Mouse (Mus musculus): Measurements from ENCODE around the gene Gm12169.
"Not testable (repeated sequence)": the region's sequence is repeated elsewhere in the genome, so short reads cannot be mapped to it uniquely, and the experiment has no call there.

Gene Gm12169

DNA sequence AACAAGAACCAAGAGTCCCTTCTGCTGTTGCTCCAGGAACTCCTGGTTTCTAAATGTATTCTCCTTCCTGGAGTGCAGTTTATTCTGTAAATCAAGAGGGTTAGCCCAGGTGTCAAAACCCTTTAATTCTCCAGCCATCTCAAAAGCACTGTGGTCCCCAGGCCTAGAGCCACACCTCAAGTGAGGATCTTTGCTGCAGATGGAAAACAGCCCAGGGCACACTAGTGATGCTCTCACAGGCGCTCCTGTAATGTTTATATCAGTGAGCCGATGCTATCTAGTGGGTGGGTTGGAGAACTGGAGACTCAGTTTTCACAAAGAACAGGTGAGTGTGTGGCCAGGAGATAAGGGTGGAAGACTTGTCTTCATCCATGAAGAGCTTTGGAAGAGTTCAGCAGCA, at the start of gene Gm12169:
Gm12169 (plus strand) TSS at position 301 of the 400 bp plus-strand sequence.
- no peak for DNase-seq

- DNase-seq = no peak
Observed at GRCm38 (mm10) chr11:46474220-46474619, 49.8 kb upstream of the Gm12169 start.

DNA sequence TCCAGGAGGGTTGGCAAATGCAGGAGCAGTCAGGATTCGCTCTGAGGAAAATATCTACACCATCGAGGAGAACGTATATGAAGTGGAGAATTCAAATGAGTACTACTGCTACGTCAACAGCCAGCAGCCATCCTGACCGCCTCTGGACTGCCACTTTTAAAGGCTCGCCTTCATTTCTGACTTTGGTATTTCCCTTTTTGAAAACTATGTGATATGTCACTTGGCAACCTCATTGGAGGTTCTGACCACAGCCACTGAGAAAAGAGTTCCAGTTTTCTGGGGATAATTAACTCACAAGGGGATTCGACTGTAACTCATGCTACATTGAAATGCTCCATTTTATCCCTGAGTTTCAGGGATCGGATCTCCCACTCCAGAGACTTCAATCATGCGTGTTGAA, 44.7 kb upstream of the Gm12169 start:
- DNase-seq = no peak

GRCm38 (mm10) chr11:46480517-46480916, 43.5 kb upstream of the Gm12169 start:
- no peak for DNase-seq

- DNase-seq = no peak
Observed at GRCm38 (mm10) chr11:46488231-46488630, 35.8 kb upstream of the Gm12169 start.

- no peak for DNase-seq
Observed at GRCm38 (mm10) chr11:46488650-46489049, 35.4 kb upstream of the Gm12169 start.

DNA sequence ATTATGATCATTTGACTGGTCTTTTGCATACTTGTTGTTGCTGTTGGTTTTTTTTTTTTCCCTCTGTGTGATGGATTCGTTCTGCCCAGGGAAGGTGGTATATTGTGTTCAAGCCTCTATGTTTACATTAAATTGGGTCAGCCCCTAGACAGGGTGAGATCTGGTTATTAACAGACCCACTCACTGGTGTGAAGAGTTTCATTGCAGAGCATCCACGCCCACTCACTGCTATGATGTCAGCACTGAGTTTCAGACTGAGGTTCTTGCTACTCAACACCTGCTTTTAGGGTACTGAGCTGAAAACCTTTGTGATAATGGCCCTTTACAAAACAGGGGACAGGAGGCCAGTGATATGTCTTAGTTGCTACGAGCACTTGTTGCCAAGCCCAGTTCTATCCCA, 16.9 kb upstream of the Gm12169 start:
- no peak for DNase-seq

- no peak for DNase-seq
Observed at GRCm38 (mm10) chr11:46509900-46510299, 14.1 kb upstream of the Gm12169 start.

- not testable (repeated sequence) for DNase-seq
Observed at GRCm38 (mm10) chr11:46521341-46521740, 2.7 kb upstream of the Gm12169 start.

- peak; percentile 12 for DNase-seq
Observed at GRCm38 (mm10) chr11:46522719-46523118, 1.3 kb upstream of the Gm12169 start.

DNA sequence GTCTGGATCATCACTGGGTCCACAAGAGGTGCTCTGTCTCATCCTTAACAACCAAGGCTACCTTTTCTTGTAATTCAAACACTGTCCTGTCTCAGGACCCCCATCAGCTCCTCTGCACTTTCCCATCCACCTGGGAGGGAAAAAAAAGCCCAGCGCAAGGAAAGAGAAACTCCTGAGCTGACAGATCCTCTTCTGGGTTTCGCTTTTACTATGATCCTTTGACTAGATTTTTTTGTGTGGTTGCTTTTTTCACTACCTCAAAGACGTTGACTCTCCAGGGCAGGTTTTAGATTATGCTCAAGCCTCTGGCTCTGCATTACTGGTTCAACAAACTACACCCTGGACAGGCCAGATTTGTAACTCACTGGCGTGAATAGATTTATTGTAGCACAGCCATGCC, 6.1 kb downstream of the Gm12169 start:
- no peak for DNase-seq

DNA sequence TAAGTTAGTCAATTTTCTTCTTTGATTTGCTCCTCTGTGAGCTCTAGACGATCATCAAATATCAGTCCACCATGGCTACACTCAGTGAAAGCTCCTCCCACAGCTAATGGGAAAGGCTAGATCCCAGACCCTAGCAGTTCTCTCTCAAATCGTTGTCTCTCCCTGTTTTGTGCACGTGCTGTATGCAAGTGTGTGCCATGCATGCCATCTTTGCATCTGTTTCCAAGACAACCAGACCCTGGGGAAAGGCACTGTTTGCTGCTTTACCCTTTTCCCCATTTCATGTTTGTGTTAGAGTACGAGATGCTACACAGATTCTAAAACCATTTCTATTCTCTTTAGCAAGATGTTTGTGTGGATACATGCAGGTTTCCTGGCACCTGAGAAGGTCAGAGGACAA, 13.0 kb downstream of the Gm12169 start:
- DNase-seq = no peak

DNA sequence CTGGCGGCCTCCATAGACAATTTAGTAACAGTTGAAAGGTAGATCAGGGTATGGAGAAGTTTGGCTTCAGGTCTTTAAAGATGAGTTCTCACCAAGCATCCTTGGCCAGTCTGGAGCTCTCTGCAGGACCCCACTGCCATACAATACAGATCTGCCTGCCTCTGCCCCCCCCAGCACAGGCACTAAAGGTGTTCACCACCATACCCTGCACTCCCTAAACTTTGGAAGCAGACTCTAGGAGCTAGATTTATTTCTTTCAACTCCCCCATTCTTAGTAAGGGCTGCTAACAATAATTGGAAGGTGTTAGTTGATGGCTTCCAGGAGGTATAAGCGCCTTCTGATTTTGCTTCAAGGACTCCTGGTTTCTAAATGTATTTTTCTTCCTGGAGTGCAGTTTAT, 19.5 kb downstream of the Gm12169 start:
- DNase-seq = no peak

- DNase-seq = no peak
Observed at GRCm38 (mm10) chr11:46549721-46550120, 25.7 kb downstream of the Gm12169 start.

DNA sequence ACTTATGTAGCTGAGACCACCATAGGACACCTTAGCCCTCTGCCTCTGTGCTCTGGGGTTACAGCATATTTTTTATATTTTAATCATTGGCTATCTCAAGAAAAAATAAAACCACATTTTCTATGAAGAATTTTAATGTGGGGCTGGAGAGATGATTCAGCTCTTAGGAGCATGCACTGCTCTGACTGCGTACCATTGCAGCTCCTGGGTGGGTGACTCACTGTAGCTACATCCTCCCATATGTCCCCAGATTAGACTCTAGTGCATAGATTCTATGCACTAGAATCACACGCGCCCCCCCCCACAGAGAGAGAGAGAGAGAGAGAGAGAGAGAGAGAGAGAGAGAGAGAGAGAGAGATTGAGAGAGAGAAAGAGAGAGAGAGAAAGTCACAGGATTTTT, 28.7 kb downstream of the Gm12169 start:
- no peak for DNase-seq

- DNase-seq = no peak
Observed at GRCm38 (mm10) chr11:46561096-46561495, 37.1 kb downstream of the Gm12169 start.

GRCm38 (mm10) chr11:46564671-46565070, 40.7 kb downstream of the Gm12169 start:
- no peak for DNase-seq

GRCm38 (mm10) chr11:46565967-46566366, 42.0 kb downstream of the Gm12169 start:
- DNase-seq = no peak

DNA sequence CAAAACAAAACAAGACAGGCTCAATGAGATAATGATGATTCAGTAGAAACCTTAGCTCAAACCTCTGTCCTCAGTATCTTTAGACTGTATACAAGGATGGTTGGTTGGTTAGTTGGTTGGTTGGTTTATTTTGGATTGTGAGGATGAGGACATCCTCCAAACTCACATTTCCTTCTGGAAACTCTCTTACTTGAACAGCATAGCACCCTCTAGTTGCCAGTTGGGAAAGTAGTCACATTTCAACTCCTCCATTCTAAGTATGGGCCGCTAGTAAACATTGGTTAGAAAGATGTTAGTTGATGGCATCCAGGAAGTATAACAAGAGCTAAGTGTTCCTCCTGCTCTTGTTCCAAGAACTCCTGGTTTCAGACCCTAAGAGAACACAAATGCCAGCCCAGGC, 45.1 kb downstream of the Gm12169 start:
- DNase-seq = no peak

DNA sequence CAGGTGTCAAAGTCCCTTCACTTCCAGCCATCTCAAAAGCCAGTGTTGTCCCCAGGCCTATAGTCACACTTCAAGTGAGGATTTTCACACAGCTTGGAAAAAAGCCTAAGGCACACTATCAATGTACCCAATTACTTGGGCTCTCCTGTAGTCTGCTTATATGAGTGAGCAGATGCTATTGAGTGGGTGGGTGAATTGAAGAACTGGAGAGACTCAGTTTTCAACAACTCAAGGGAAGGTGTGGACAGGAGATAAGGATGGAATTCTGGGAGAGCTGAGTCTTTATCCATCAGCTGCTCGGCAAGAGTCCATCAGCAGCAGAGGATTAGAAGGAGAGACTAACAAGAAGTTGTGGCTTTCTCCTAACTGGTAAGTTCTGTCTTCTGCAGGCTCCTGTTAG, 47.3 kb downstream of the Gm12169 start, which contains the start of gene BC053393:
BC053393 (plus strand) TSS at position 210 of the 400 bp plus-strand sequence.
- no peak for DNase-seq

GRCm38 (mm10) chr11:46578771-46579281, 54.8 kb downstream of the Gm12169 start:
- DNase-seq = no peak

- no peak for DNase-seq
Observed at GRCm38 (mm10) chr11:46580428-46580827, 56.4 kb downstream of the Gm12169 start.

- DNase-seq = no peak
Observed at GRCm38 (mm10) chr11:46582741-46583140, 58.7 kb downstream of the Gm12169 start.
